Mouse (Mus musculus): ENCODE measurements around the gene Plpp1. TPM values are rescaled to one million over a fixed set of nuclear protein-coding genes. Genes with fewer than 3 reads are reported as not detected.
A peak's percentile ranks its signal among the peaks of the same experiment; 100 is the strongest.

The Plpp1 gene
- total RNA-seq, 1 experiment = 38.2 TPM

- no peak for DNase-seq (ENCODE audit: low read depth, low spot score)
These were observed 34.5 kb downstream of the Plpp1 start for GRCm38 (mm10) chr13:112835113-112835512.

GRCm38 (mm10) chr13:112836951-112837350 lies 36.4 kb downstream of the Plpp1 start:
- TF ChIP-seq ZNF384 (IDR thresholded peaks at IDR 0.05; ENCODE audit: low read depth, low read length) = no peak
- TF ChIP-seq MAFK (IDR thresholded peaks at IDR 0.05; ENCODE audit: insufficient read depth, low read depth, low read length) = no peak
- no peak for TF ChIP-seq ZC3H11A (IDR thresholded peaks at IDR 0.05; ENCODE audit: borderline replicate concordance, low read depth, low read length)
- TF ChIP-seq HCFC1 (IDR thresholded peaks at IDR 0.05; ENCODE audit: borderline replicate concordance, insufficient read depth, low read length) = no peak
- TF ChIP-seq CHD2 (IDR thresholded peaks at IDR 0.05; ENCODE audit: low read depth, low read length) = no peak
- H3K36me3 ChIP-seq (ENCODE audit: control insufficient read depth, insufficient read depth, low read length, poor library complexity, severe bottlenecking) = peaks cover 3% of the 10 kb centered on the region; the same call in 1 of the 2 replicates
- DNase-seq (ENCODE audit: low read depth, low spot score) = no peak
- H3K27ac ChIP-seq (ENCODE audit: insufficient read depth, low read depth, low read length, poor library complexity, severe bottlenecking) = no peak overlapping the region
- no peaks in the 10 kb centered on the region for H3K9me3 ChIP-seq (ENCODE audit: control insufficient read depth, insufficient read depth, low read depth, low read length)
- in situ Hi-C loops (cut with MboI; ENCODE audit: low sequenced_read_pairs in 2 of 2, unreplicated experiment in 2 of 2) = no loop called here
- no peak overlapping the region for H3K4me3 ChIP-seq (ENCODE audit: insufficient read depth in 1 of 2, low read depth in 1 of 2, low read length in 2 of 2, poor library complexity in 1 of 2, severe bottlenecking in 1 of 2)
- H3K9ac ChIP-seq (ENCODE audit: insufficient read depth, low read depth, low read length, poor library complexity, severe bottlenecking) = no peak overlapping the region
- peaks cover 0 to 9% of the 10 kb centered on the region in 2 experiments; a peak in 1 of 4 replicates for H3K4me1 ChIP-seq (ENCODE audit: control insufficient read depth in 2 of 2, insufficient read depth in 2 of 2, low read length in 2 of 2, poor library complexity in 1 of 2)

More at GRCm38 (mm10) chr13:112835113-112835512, 34.5 kb downstream of the Plpp1 start:
- Histone ChIP-seq H3K4me1 (ENCODE audit: control insufficient read depth in 2 of 2, insufficient read depth in 2 of 2, low read length in 2 of 2, poor library complexity in 1 of 2) (peaks cover 0 to 9% of the 10 kb centered on the region in 2 experiments; a peak in 1 of 4 replicates), H3K9ac (ENCODE audit: insufficient read depth, low read depth, low read length, poor library complexity, severe bottlenecking) (0 out of 2 replicates have a peak overlapping the region, but pooled peaks have one; percentile 38), H3K9me3 (ENCODE audit: control insufficient read depth, insufficient read depth, low read depth, low read length) (no peaks in the 10 kb centered on the region), H3K36me3 (ENCODE audit: control insufficient read depth, insufficient read depth, low read length, poor library complexity, severe bottlenecking) (peaks cover 3% of the 10 kb centered on the region; the same call in 1 of the 2 replicates), H3K27ac (ENCODE audit: insufficient read depth, low read depth, low read length, poor library complexity, severe bottlenecking) (no peak overlapping the region), H3K4me3 (ENCODE audit: insufficient read depth in 1 of 2, low read depth in 1 of 2, low read length in 2 of 2, poor library complexity in 1 of 2, severe bottlenecking in 1 of 2) (peak overlapping the region in 1 of 2 experiments; percentile 19; a peak in 1 of 4 replicates)
- no peak for TF ChIP-seq CHD2 (IDR thresholded peaks at IDR 0.05; ENCODE audit: low read depth, low read length)
- no peak for TF ChIP-seq MAFK (IDR thresholded peaks at IDR 0.05; ENCODE audit: insufficient read depth, low read depth, low read length)
- TF ChIP-seq ZNF384 (IDR thresholded peaks at IDR 0.05; ENCODE audit: low read depth, low read length) = no peak
- no peak for TF ChIP-seq ZC3H11A (IDR thresholded peaks at IDR 0.05; ENCODE audit: borderline replicate concordance, low read depth, low read length)
- TF ChIP-seq HCFC1 (IDR thresholded peaks at IDR 0.05; ENCODE audit: borderline replicate concordance, insufficient read depth, low read length) = no peak
- in situ Hi-C loops (cut with MboI; ENCODE audit: low sequenced_read_pairs in 2 of 2, unreplicated experiment in 2 of 2) = no loop called here

- H3K36me3 ChIP-seq (ENCODE audit: control insufficient read depth, insufficient read depth, low read length, poor library complexity, severe bottlenecking) = peaks cover 3% of the 10 kb centered on the region; the same call in 1 of the 2 replicates
- TF ChIP-seq HCFC1 (IDR thresholded peaks at IDR 0.05; ENCODE audit: borderline replicate concordance, insufficient read depth, low read length) = no peak
- H3K4me1 ChIP-seq (ENCODE audit: control insufficient read depth in 2 of 2, insufficient read depth in 2 of 2, low read length in 2 of 2, poor library complexity in 1 of 2) = peaks cover 0 to 9% of the 10 kb centered on the region in 2 experiments; a peak in 1 of 4 replicates
- H3K9me3 ChIP-seq (ENCODE audit: control insufficient read depth, insufficient read depth, low read depth, low read length) = no peaks in the 10 kb centered on the region
- in situ Hi-C loops (cut with MboI; ENCODE audit: low sequenced_read_pairs in 2 of 2, unreplicated experiment in 2 of 2) = no loop called here
- DNase-seq (ENCODE audit: low read depth, low spot score) = no peak
- no peak overlapping the region for H3K9ac ChIP-seq (ENCODE audit: insufficient read depth, low read depth, low read length, poor library complexity, severe bottlenecking)
- H3K4me3 ChIP-seq (ENCODE audit: insufficient read depth in 1 of 2, low read depth in 1 of 2, low read length in 2 of 2, poor library complexity in 1 of 2, severe bottlenecking in 1 of 2) = no peak overlapping the region
- no peak overlapping the region for H3K27ac ChIP-seq (ENCODE audit: insufficient read depth, low read depth, low read length, poor library complexity, severe bottlenecking)
These were observed 37.1 kb downstream of the Plpp1 start for GRCm38 (mm10) chr13:112837621-112838155.

GRCm38 (mm10) chr13:112838562-112839232 lies 38.1 kb downstream of the Plpp1 start:
- no peak for TF ChIP-seq ZNF384 (IDR thresholded peaks at IDR 0.05; ENCODE audit: low read depth, low read length)
- no peak for TF ChIP-seq ZC3H11A (IDR thresholded peaks at IDR 0.05; ENCODE audit: borderline replicate concordance, low read depth, low read length)
- TF ChIP-seq HCFC1 (IDR thresholded peaks at IDR 0.05; ENCODE audit: borderline replicate concordance, insufficient read depth, low read length) = no peak
- no peak for TF ChIP-seq MAFK (IDR thresholded peaks at IDR 0.05; ENCODE audit: insufficient read depth, low read depth, low read length)
- no peak for DNase-seq (ENCODE audit: low read depth, low spot score)
- H3K27ac ChIP-seq (ENCODE audit: insufficient read depth, low read depth, low read length, poor library complexity, severe bottlenecking) = no peak overlapping the region
- peaks cover 0 to 9% of the 10 kb centered on the region in 2 experiments; a peak in 1 of 4 replicates for H3K4me1 ChIP-seq (ENCODE audit: control insufficient read depth in 2 of 2, insufficient read depth in 2 of 2, low read length in 2 of 2, poor library complexity in 1 of 2)
- H3K36me3 ChIP-seq (ENCODE audit: control insufficient read depth, insufficient read depth, low read length, poor library complexity, severe bottlenecking) = peaks cover 3% of the 10 kb centered on the region; the same call in 1 of the 2 replicates
- in situ Hi-C loops (cut with MboI; ENCODE audit: low sequenced_read_pairs in 2 of 2, unreplicated experiment in 2 of 2) = no loop called here
- H3K4me3 ChIP-seq (ENCODE audit: insufficient read depth in 1 of 2, low read depth in 1 of 2, low read length in 2 of 2, poor library complexity in 1 of 2, severe bottlenecking in 1 of 2) = no peak overlapping the region
- no peak overlapping the region for H3K9ac ChIP-seq (ENCODE audit: insufficient read depth, low read depth, low read length, poor library complexity, severe bottlenecking)
- no peaks in the 10 kb centered on the region for H3K9me3 ChIP-seq (ENCODE audit: control insufficient read depth, insufficient read depth, low read depth, low read length)

All from ES-E14 (cell line).